Mouse (Mus musculus): Measurements from ENCODE around the gene Mrps10. TPM values are rescaled to one million over a fixed set of nuclear protein-coding genes. Genes with fewer than 3 reads are reported as not detected.
"Not testable (repeated sequence)": the region's sequence is repeated elsewhere in the genome, so short reads cannot be mapped to it uniquely, and the experiment has no call there.

Gene Mrps10
- polyA plus RNA-seq, 1 experiment from 2014 or later: 66.9 TPM

GRCm38 (mm10) chr17:47332664-47333063 is 36.0 kb upstream of the Mrps10 start:
- not testable (repeated sequence) for H3K9ac ChIP-seq; H3K4me3 ChIP-seq (replicated peaks); H3K27me3 ChIP-seq; H3K4me2 ChIP-seq (replicated peaks); ATAC-seq (ENCODE audit: insufficient number of reproducible peaks, low FRiP score, low TSS enrichment, low read depth); H3K27ac ChIP-seq (replicated peaks); H3K4me1 ChIP-seq; H3K9me3 ChIP-seq (replicated peaks)
- H3K36me3 ChIP-seq: peaks cover 60% of the 10 kb centered on the region
- 45% methylated on average over 5 of the region's 5 CpGs for WGBS

- no peak overlapping the region for H3K4me2 ChIP-seq (replicated peaks)
- H3K4me3 ChIP-seq (replicated peaks): no peak overlapping the region
- 12% methylated on average over 2 of the region's 2 CpGs for whole genome bisulfite sequencing
- H3K9ac ChIP-seq: no peak overlapping the region
- ATAC-seq (ENCODE audit: insufficient number of reproducible peaks, low FRiP score, low TSS enrichment, low read depth): no peak
- no peaks in the 10 kb centered on the region for H3K27me3 ChIP-seq
- 0 out of 2 replicates have a peak, but pooled peaks cover 7% of the 10 kb centered on the region for H3K4me1 ChIP-seq
- no peaks in the 10 kb centered on the region for H3K9me3 ChIP-seq (replicated peaks)
- peaks cover 60% of the 10 kb centered on the region for H3K36me3 ChIP-seq
- H3K27ac ChIP-seq (replicated peaks): no peak overlapping the region
Observed at GRCm38 (mm10) chr17:47333409-47333808, 35.3 kb upstream of the Mrps10 start.

- 86% methylated on average over 2 of the region's 2 CpGs for WGBS
- Histone ChIP-seq H3K9ac (no peak overlapping the region), H3K9me3 (replicated peaks) (peaks cover 6% of the 10 kb centered on the region; the same call in 1 of the 2 replicates), H3K4me1 (no peaks in the 10 kb centered on the region), H3K4me2 (replicated peaks) (no peak overlapping the region), H3K4me3 (replicated peaks) (no peak overlapping the region), H3K27me3 (no peaks in the 10 kb centered on the region), H3K36me3 (peaks cover 85% of the 10 kb centered on the region), H3K27ac (replicated peaks) (no peak overlapping the region)
- no peak for ATAC-seq (ENCODE audit: insufficient number of reproducible peaks, low FRiP score, low TSS enrichment, low read depth)
Observed at GRCm38 (mm10) chr17:47343121-47343520, 25.6 kb upstream of the Mrps10 start.

GRCm38 (mm10) chr17:47349721-47350319 is 18.9 kb upstream of the Mrps10 start:
- Histone ChIP-seq H3K27me3 (no peaks in the 10 kb centered on the region), H3K4me2 (replicated peaks) (no peak overlapping the region), H3K36me3 (peaks cover 91% of the 10 kb centered on the region), H3K27ac (replicated peaks) (no peak overlapping the region), H3K9me3 (replicated peaks) (peaks cover 24% of the 10 kb centered on the region), H3K4me1 (no peaks in the 10 kb centered on the region), H3K4me3 (replicated peaks) (no peak overlapping the region), H3K9ac (no peak overlapping the region)
- no peak for ATAC-seq (ENCODE audit: insufficient number of reproducible peaks, low FRiP score, low TSS enrichment, low read depth)
- whole genome bisulfite sequencing: 90% methylated on average over 3 of the region's 3 CpGs

- H3K4me2 ChIP-seq (replicated peaks): no peak overlapping the region
- no peak overlapping the region for H3K27ac ChIP-seq (replicated peaks)
- peaks cover 49% of the 10 kb centered on the region for H3K36me3 ChIP-seq
- WGBS: 37% methylated on average over 6 of the region's 6 CpGs
- no peak overlapping the region for H3K4me3 ChIP-seq (replicated peaks)
- no peaks in the 10 kb centered on the region for H3K27me3 ChIP-seq
- no peaks in the 10 kb centered on the region for H3K4me1 ChIP-seq
- no peaks in the 10 kb centered on the region for H3K9me3 ChIP-seq (replicated peaks)
- H3K9ac ChIP-seq: no peak overlapping the region
- ATAC-seq (ENCODE audit: insufficient number of reproducible peaks, low FRiP score, low TSS enrichment, low read depth): no peak
Observed at GRCm38 (mm10) chr17:47359964-47360363, 8.7 kb upstream of the Mrps10 start.

- Histone ChIP-seq H3K9me3 (replicated peaks) (no peaks in the 10 kb centered on the region), H3K4me3 (replicated peaks) (no peak overlapping the region), H3K4me1 (no peaks in the 10 kb centered on the region), H3K36me3 (peaks cover 36% of the 10 kb centered on the region), H3K4me2 (replicated peaks) (no peak overlapping the region), H3K9ac (no peak overlapping the region), H3K27me3 (no peaks in the 10 kb centered on the region), H3K27ac (replicated peaks) (no peak overlapping the region)
- 76% methylated on average over 11 of the region's 11 CpGs for WGBS
- no peak for ATAC-seq (ENCODE audit: insufficient number of reproducible peaks, low FRiP score, low TSS enrichment, low read depth)
Observed at GRCm38 (mm10) chr17:47361343-47361742, 7.3 kb upstream of the Mrps10 start.

GRCm38 (mm10) chr17:47369087-47369443 is 378 bp downstream of the Mrps10 start:
- Histone ChIP-seq H3K9ac (peak overlapping the region; percentile 50), H3K36me3 (peaks cover 20% of the 10 kb centered on the region), H3K9me3 (replicated peaks) (no peaks in the 10 kb centered on the region), H3K27me3 (0 out of 2 replicates have a peak, but pooled peaks cover 4% of the 10 kb centered on the region), H3K4me2 (replicated peaks) (peak overlapping the region; percentile 80), H3K4me3 (replicated peaks) (peak overlapping the region; percentile 83), H3K4me1 (peaks cover 12% of the 10 kb centered on the region), H3K27ac (replicated peaks) (peak overlapping the region; percentile 49; the same call in 1 of the 2 replicates)
- ATAC-seq (ENCODE audit: insufficient number of reproducible peaks, low FRiP score, low TSS enrichment, low read depth): no peak
- WGBS: 1% methylated on average over 20 of the region's 20 CpGs

- H3K4me3 ChIP-seq (replicated peaks): no peak overlapping the region
- no peaks in the 10 kb centered on the region for H3K9me3 ChIP-seq (replicated peaks)
- no peak overlapping the region for H3K9ac ChIP-seq
- no peak overlapping the region for H3K27ac ChIP-seq (replicated peaks)
- peaks cover 41% of the 10 kb centered on the region for H3K36me3 ChIP-seq
- ATAC-seq (ENCODE audit: insufficient number of reproducible peaks, low FRiP score, low TSS enrichment, low read depth): 0 out of 2 replicates have a peak, but pooled peaks have one; percentile 49
- H3K4me2 ChIP-seq (replicated peaks): no peak overlapping the region
- H3K27me3 ChIP-seq: 0 out of 2 replicates have a peak, but pooled peaks cover 4% of the 10 kb centered on the region
- 4% methylated on average over 4 of the region's 4 CpGs for WGBS
- peaks cover 12% of the 10 kb centered on the region for H3K4me1 ChIP-seq
Observed at GRCm38 (mm10) chr17:47371451-47371850, 2.8 kb downstream of the Mrps10 start.

- ATAC-seq (ENCODE audit: insufficient number of reproducible peaks, low FRiP score, low TSS enrichment, low read depth): no peak
- H3K4me1 ChIP-seq: peaks cover 12% of the 10 kb centered on the region
- H3K36me3 ChIP-seq: peaks cover 61% of the 10 kb centered on the region
- no peak overlapping the region for H3K4me3 ChIP-seq (replicated peaks)
- no peak overlapping the region for H3K27ac ChIP-seq (replicated peaks)
- H3K4me2 ChIP-seq (replicated peaks): no peak overlapping the region
- no peak overlapping the region for H3K9ac ChIP-seq
- H3K9me3 ChIP-seq (replicated peaks): no peaks in the 10 kb centered on the region
- no peaks in the 10 kb centered on the region for H3K27me3 ChIP-seq
- WGBS: 44% methylated on average over 6 of the region's 6 CpGs
Observed at GRCm38 (mm10) chr17:47373991-47374390, 5.3 kb downstream of the Mrps10 start.

- Histone ChIP-seq H3K36me3 (peaks cover 85% of the 10 kb centered on the region), H3K4me3 (replicated peaks) (no peak overlapping the region), H3K4me1 (no peaks in the 10 kb centered on the region), H3K27ac (replicated peaks) (no peak overlapping the region), H3K27me3 (no peaks in the 10 kb centered on the region), H3K9me3 (replicated peaks) (no peaks in the 10 kb centered on the region), H3K9ac (no peak overlapping the region), H3K4me2 (replicated peaks) (no peak overlapping the region)
- no peak for ATAC-seq (ENCODE audit: insufficient number of reproducible peaks, low FRiP score, low TSS enrichment, low read depth)
- 74% methylated on average over 6 of the region's 6 CpGs for WGBS
Observed at GRCm38 (mm10) chr17:47376779-47377280, 8.1 kb downstream of the Mrps10 start.

- H3K36me3 ChIP-seq: peaks cover 74% of the 10 kb centered on the region
- no peaks in the 10 kb centered on the region for H3K4me1 ChIP-seq
- no peak overlapping the region for H3K4me3 ChIP-seq (replicated peaks)
- H3K9me3 ChIP-seq (replicated peaks): no peaks in the 10 kb centered on the region
- WGBS: 85% methylated on average over 15 of the region's 15 CpGs
- no peak overlapping the region for H3K27ac ChIP-seq (replicated peaks)
- no peak overlapping the region for H3K9ac ChIP-seq
- H3K4me2 ChIP-seq (replicated peaks): no peak overlapping the region
- ATAC-seq (ENCODE audit: insufficient number of reproducible peaks, low FRiP score, low TSS enrichment, low read depth): no peak
- no peaks in the 10 kb centered on the region for H3K27me3 ChIP-seq
Observed at GRCm38 (mm10) chr17:47378133-47378532, 9.4 kb downstream of the Mrps10 start.

GRCm38 (mm10) chr17:47381917-47382316 is 13.2 kb downstream of the Mrps10 start:
- no peak for ATAC-seq (ENCODE audit: insufficient number of reproducible peaks, low FRiP score, low TSS enrichment, low read depth)

More at GRCm38 (mm10) chr17:47381917-47382316, 13.2 kb downstream of the Mrps10 start:
- no peak overlapping the region for H3K4me3 ChIP-seq (replicated peaks)
- WGBS: 80% methylated on average over 11 of the region's 11 CpGs
- no peak overlapping the region for H3K27ac ChIP-seq (replicated peaks)
- H3K9ac ChIP-seq: no peak overlapping the region
- H3K36me3 ChIP-seq: peaks cover 41% of the 10 kb centered on the region
- H3K4me1 ChIP-seq: no peaks in the 10 kb centered on the region
- no peaks in the 10 kb centered on the region for H3K9me3 ChIP-seq (replicated peaks)
- no peak overlapping the region for H3K4me2 ChIP-seq (replicated peaks)
- H3K27me3 ChIP-seq: no peaks in the 10 kb centered on the region
